Mouse (Mus musculus) hindbrain, embryonic 12.5 days (tissue): ENCODE data around the gene Ptgdr. TPM values are rescaled to one million over a fixed set of nuclear protein-coding genes. Genes with fewer than 3 reads are reported as not detected.
"Not testable (repeated sequence)": the region's sequence is repeated elsewhere in the genome, so short reads cannot be mapped to it uniquely, and the experiment has no call there.

ENCODE experiments used
- ATAC-seq: fragments of 200-750 bp; cut with Nextera tagmentation; 2 replicates; pipeline ENCODE4 v1.8.0; 2017; ENCODE audit warnings: moderate TSS enrichment; ENCODE audit not compliant: low FRiP score
- H3K27ac ChIP-seq: fragments of 300-500 bp; sonication (generic); 2 replicates; pipeline ENCODE4 v1.5.1; 2016; ENCODE audit warnings: mild to moderate bottlenecking
- H3K27me3 ChIP-seq: fragments of 300-500 bp; sonication (generic); 2 replicates; pipeline ENCODE4 v1.6.1; 2016; ENCODE audit warnings: mild to moderate bottlenecking
- H3K36me3 ChIP-seq: fragments of 300-500 bp; sonication (generic); 2 replicates; pipeline ENCODE4 v1.6.1; 2016; ENCODE audit warnings: mild to moderate bottlenecking
- H3K4me1 ChIP-seq: fragments of 300-500 bp; sonication (generic); 2 replicates; pipeline ENCODE4 v1.6.1; 2016
- H3K4me2 ChIP-seq: fragments of 300-500 bp; sonication (generic); replicated peaks from 2 replicates; pipeline ENCODE4 v1.6.1; 2016; ENCODE audit warnings: mild to moderate bottlenecking
- H3K4me3 ChIP-seq: fragments of 300-500 bp; sonication (generic); 2 replicates; pipeline ENCODE4 v1.5.1; 2016; ENCODE audit warnings: mild to moderate bottlenecking
- H3K9ac ChIP-seq: fragments of 300-500 bp; sonication (generic); 2 replicates; pipeline ENCODE4 v1.6.1; 2016; ENCODE audit warnings: mild to moderate bottlenecking, moderate library complexity
- H3K9me3 ChIP-seq: fragments of 300-500 bp; sonication (generic); replicated peaks from 2 replicates; pipeline ENCODE4 v1.6.1; 2016; ENCODE audit warnings: mild to moderate bottlenecking
- WGBS: fragments of 180-500 bp; shearing (Covaris S2); methylation state at CpG from one replicate; pipeline ENCODE4 v1.1.7; 2016; 5-methylcytosine and 5-hydroxymethylcytosine counted together
- polyA plus RNA-seq: library from polyadenylated mRNA; unstranded; fragments of >200 nt; fragmentation: Nextera tagmentation; extraction: Ambion mirVana; gene quantifications from 2 replicates; pipeline ENCODE4 v1.2.1, GENCODE M21; 2016

Ptgdr gene
- polyA plus RNA-seq: 0.08 TPM in 1 of 2 replicates, not detected in the other

DNA sequence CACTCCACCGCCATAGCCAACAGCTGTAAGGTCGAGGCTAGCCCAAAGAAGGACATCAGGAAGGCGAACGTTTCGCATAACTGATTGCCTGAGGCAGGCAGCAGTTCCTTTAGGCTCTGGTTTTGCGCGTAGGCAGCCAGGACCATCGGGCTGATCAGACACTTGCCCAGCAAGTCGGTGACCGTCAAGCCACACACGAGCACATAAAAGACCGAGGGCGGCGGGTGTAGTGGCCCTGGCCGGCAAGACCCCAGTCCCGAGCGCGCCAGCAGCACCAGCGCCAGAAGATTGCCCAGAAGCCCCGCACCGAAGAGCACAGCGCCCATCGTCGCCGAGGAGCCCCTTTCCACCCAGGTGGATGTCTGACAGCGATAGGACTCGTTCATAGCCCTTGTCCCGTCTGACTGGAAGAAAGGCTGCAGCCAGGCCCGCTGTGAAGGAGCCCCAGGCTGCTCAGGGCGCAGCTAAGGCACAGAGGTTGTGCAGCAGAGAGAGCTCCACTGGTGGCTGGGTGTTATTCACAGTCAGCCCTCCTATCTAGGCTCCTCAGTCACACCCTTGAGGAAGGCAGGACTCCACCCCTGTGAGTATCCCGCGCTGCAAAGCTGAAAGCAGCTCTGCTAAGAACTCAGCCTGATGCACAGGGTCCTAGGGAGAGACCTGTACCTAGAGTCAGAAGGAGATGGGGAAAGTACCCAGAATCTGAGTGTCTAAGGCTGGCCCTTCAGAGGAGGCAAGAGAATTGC, at the start of gene Ptgdr:
Ptgdr (minus strand) TSS at position 508 of the 746 bp plus-strand sequence.
- H3K27ac ChIP-seq: no peak within 1 kb of the TSS
- no peaks in the 10 kb centered on the region for H3K9me3 ChIP-seq
- H3K9ac ChIP-seq: peak within 1 kb of the TSS; percentile 47; the same call in 1 of the 2 replicates
- peak within 1 kb of the TSS; percentile 57 for H3K4me2 ChIP-seq
- WGBS: under 1% methylated on average over 32 of the region's 32 CpGs
- peaks cover 26% of the 10 kb centered on the region for H3K27me3 ChIP-seq
- peak within 1 kb of the TSS; percentile 31 for H3K4me3 ChIP-seq
- ATAC-seq: peak; percentile 58
- no peaks in the 10 kb centered on the region for H3K36me3 ChIP-seq
- H3K4me1 ChIP-seq: peaks cover 9% of the 10 kb centered on the region

DNA sequence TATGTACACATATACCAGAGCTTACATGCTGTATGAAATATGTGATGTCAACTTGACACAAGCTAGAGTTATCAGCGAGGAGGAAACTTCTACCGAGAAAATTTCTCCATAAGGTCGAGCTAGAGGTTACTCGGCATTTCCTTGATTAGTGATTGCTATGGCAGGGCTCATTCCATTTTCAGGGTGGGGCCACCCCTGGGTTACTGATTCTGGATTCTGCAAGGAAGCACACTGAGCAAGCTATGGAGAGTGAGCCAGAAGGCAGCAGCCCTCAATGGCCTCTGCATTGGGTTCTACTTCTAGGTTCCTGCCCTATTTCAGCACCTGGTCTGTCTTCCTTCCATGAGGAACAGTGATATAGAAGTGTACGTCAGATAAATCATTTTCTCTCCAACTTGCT, 48.6 kb upstream of the Ptgdr start:
- WGBS: 91% methylated on average over 5 of the region's 5 CpGs
- H3K36me3 ChIP-seq: no peaks in the 10 kb centered on the region
- H3K9me3 ChIP-seq: no peaks in the 10 kb centered on the region
- ATAC-seq: no peak
- no peak overlapping the region for H3K9ac ChIP-seq
- H3K27me3 ChIP-seq: no peaks in the 10 kb centered on the region
- H3K4me3 ChIP-seq: no peak overlapping the region
- H3K4me2 ChIP-seq: no peak overlapping the region
- H3K4me1 ChIP-seq: no peaks in the 10 kb centered on the region
- H3K27ac ChIP-seq: no peak overlapping the region

DNA sequence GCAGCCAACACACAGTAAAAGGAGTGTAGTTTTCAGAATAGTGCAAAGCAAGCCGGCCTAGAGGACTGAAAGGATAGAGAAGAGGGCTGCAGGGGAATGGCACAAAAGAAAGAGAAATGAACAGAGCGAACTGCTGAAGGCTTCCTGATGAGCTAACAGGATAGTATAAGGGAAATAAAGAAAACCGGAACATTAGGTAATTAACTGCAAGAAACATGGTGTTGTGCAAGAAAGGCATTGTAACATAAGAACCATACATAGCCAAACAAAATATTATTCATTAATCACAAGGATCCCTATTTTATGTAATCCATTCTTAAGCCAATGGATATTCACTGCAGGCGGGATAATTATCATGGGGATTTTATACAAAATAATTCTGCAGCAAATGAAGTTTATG, 45.0 kb upstream of the Ptgdr start:
- H3K9me3 ChIP-seq: no peaks in the 10 kb centered on the region
- H3K27ac ChIP-seq: no peak overlapping the region
- 78% methylated on average over 4 of the region's 4 CpGs for WGBS
- no peaks in the 10 kb centered on the region for H3K4me1 ChIP-seq
- no peak overlapping the region for H3K9ac ChIP-seq
- H3K4me3 ChIP-seq: no peak overlapping the region
- ATAC-seq: no peak
- H3K36me3 ChIP-seq: no peaks in the 10 kb centered on the region
- no peak overlapping the region for H3K4me2 ChIP-seq
- H3K27me3 ChIP-seq: no peaks in the 10 kb centered on the region

DNA sequence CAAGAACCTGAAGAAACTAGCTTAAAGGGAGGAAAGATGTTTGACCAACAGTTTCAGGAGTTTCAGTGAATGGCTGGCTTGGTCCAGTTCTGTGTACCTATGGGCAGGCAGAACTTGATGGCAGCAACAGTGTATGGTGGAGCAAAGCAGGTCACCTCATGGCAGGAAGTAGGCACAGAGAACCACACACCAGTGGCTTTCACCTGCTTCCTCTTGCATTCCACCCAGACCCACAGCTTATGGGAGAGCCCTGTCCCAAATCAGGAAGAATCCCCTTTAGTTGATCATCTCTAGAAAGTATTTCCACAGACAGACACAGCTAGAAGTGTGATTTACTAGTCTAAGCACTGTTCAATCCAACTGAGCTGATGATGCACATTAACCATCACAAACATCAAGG, 42.6 kb upstream of the Ptgdr start:
- H3K4me2 ChIP-seq, H3K27me3 ChIP-seq, ATAC-seq, H3K9me3 ChIP-seq, H3K4me3 ChIP-seq, H3K4me1 ChIP-seq, H3K36me3 ChIP-seq, H3K27ac ChIP-seq, H3K9ac ChIP-seq: not testable (repeated sequence)

DNA sequence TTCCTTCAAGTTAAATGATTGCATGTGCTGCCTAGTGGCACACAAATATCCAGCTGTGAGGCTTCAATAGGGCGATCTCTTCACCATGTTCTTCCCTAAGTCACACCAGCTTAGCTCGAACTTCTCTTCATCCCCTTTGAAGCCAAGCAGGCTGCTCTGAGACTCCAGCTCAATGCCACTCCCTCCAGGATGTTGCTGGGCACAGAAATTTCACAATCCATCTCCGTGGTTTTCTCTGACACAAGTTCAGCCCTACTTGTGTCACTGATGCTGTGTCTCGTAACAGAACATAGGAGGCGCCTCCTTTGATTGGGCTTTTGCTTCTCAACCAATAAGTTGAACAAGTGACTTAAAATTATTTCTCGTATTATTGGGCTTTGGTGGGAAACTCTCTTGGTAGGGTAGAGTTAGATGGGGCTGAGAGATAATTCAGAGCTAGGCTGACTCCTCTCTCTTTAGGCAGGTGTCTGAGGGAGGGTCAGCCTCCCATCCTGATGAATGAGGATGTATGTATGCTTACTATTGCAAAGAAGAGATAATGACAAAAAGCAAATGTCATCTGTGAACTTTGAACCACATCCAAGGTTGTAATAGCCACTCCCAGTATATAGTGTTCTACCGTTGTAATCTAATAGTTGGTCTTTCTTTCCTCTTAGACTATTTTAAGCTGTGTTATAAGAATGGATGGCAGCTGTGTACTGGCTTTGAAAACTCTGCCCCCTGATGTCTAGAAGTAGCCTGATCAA, 32.4 kb upstream of the Ptgdr start:
- 72% methylated on average over 7 of the region's 7 CpGs for WGBS
- Histone ChIP-seq H3K4me3 (no peak overlapping the region), H3K9ac (no peak overlapping the region), H3K27ac (no peak overlapping the region), H3K36me3 (no peaks in the 10 kb centered on the region), H3K4me2 (no peak overlapping the region), H3K4me1 (no peaks in the 10 kb centered on the region), H3K9me3 (no peaks in the 10 kb centered on the region), H3K27me3 (no peaks in the 10 kb centered on the region)
- no peak for ATAC-seq

DNA sequence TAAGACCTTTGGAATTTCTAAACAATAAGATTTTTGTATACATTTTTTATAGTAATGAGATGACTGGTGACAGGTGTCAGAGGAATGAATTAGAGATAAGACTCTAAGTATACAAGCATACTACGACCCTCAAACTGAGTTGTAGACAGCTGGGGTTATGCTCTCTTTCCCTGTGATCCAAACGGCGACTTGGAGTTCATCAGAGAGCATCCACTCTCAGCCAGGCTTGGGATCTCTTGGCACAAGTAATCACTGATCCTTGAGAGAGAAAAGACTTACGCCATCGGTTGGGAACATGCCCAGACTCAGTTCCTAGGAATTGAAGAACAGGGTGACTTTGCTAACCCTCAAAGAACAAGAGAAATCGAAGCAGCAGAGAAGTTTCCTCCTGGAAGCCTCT, 10.5 kb upstream of the Ptgdr start:
- Histone ChIP-seq H3K4me3 (no peak overlapping the region), H3K4me2 (no peak overlapping the region), H3K9ac (no peak overlapping the region), H3K4me1 (no peaks in the 10 kb centered on the region), H3K27me3 (no peaks in the 10 kb centered on the region), H3K9me3 (no peaks in the 10 kb centered on the region), H3K36me3 (no peaks in the 10 kb centered on the region), H3K27ac (no peak overlapping the region)
- ATAC-seq: no peak
- 88% methylated on average over 6 of the region's 6 CpGs for WGBS

DNA sequence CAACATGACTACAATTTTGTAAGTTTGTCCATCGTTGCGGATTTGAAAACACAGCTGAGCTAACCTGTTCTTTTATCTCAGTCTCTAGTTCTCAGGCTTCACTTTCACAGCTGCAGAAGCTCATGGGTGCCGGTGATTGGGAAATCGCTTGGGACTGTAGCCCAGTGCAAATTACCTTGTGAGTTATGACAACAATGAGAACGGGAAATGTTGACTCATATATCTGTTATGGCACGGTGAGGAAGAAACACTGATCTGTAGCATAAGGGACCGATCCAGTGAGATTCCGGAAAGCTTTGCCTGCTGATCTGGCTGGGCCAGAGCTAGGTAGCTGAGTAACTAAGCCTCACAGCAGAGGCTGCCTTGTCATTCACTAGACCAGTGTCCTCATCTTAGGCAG, 6.5 kb upstream of the Ptgdr start:
- ATAC-seq: no peak
- Histone ChIP-seq H3K4me2 (no peak overlapping the region), H3K9me3 (no peaks in the 10 kb centered on the region), H3K36me3 (no peaks in the 10 kb centered on the region), H3K9ac (no peak overlapping the region), H3K4me3 (no peak overlapping the region), H3K27ac (no peak overlapping the region), H3K4me1 (no peaks in the 10 kb centered on the region; the same call in 1 of the 2 replicates), H3K27me3 (no peaks in the 10 kb centered on the region)
- 87% methylated on average over 8 of the region's 8 CpGs for WGBS

DNA sequence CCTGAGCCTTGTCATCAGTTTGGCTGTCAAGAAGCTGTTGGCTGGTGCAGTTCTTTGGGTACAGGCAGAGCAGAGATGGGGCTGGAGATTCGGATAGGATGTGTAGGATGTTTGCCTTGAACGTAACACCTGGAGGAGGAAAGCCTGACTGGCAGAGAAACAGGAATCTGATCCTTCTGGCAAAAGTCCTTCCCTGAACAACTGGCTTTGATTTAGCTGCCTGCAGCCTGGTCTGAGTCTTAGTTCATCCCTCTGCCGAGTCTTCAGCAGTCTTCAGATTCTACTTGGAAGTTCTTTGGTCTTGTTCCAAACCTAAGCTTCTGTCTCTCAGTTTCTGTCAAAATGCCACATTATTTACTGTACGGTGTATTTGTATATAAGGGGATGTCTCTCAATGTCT, 3.9 kb upstream of the Ptgdr start:
- peaks cover 9% of the 10 kb centered on the region for H3K4me1 ChIP-seq
- ATAC-seq: no peak
- no peaks in the 10 kb centered on the region for H3K9me3 ChIP-seq
- H3K36me3 ChIP-seq: no peaks in the 10 kb centered on the region
- H3K4me3 ChIP-seq: no peak overlapping the region
- H3K27ac ChIP-seq: no peak overlapping the region
- H3K9ac ChIP-seq: no peak overlapping the region
- H3K27me3 ChIP-seq: peaks cover 18% of the 10 kb centered on the region
- H3K4me2 ChIP-seq: no peak overlapping the region
- WGBS: 53% methylated on average over 4 of the region's 4 CpGs

DNA sequence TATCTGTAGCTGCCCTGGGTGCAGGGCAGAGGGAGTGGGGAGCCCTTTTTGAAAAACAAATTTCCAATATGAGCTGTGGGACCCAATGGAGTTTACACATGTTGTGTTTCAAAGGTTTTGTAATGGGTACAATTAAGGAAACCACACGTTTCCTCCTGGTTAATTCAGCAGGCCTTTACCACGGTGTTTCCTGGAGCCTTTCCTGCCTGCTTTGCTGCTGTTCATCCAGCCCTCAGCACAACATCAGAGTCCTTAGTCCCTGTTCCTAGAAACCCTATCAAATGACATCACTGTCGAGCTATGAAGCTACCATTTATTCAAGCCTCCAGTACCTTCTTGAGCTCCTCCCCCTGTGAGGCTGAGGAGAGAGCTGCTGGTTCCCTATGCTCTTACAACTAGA, 2.0 kb upstream of the Ptgdr start:
- peaks cover 9% of the 10 kb centered on the region for H3K4me1 ChIP-seq
- no peak overlapping the region for H3K4me2 ChIP-seq
- H3K36me3 ChIP-seq: no peaks in the 10 kb centered on the region
- WGBS: 66% methylated on average over 3 of the region's 3 CpGs
- no peaks in the 10 kb centered on the region for H3K9me3 ChIP-seq
- H3K9ac ChIP-seq: no peak overlapping the region
- ATAC-seq: no peak
- H3K27ac ChIP-seq: no peak overlapping the region
- no peak overlapping the region for H3K4me3 ChIP-seq
- H3K27me3 ChIP-seq: peaks cover 26% of the 10 kb centered on the region

DNA sequence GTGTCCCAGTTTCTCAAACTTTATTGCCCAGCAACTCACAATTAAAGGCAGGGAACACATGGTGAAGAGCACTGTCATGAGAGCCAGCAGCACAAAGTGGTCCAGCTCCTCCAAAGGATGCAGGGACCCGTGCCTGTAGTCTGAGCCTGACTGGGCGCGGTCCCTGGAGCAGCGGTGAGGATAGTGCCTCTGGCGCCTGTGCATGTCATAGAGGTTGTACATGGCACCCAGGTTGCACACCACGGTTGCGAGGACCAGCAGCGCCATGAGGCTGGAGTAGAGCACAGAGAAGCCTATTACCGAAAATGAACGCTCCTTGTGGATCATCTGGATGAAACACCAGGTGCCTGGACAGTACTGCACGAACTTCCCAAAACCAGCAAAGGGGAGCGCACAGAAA, 803 bp downstream of the Ptgdr start:
- ATAC-seq: no peak
- no peaks in the 10 kb centered on the region for H3K9me3 ChIP-seq
- no peak overlapping the region for H3K9ac ChIP-seq
- peak overlapping the region; percentile 31 for H3K4me3 ChIP-seq
- H3K4me2 ChIP-seq: peak overlapping the region; percentile 57
- WGBS: 11% methylated on average over 12 of the region's 12 CpGs
- H3K27ac ChIP-seq: no peak overlapping the region
- peaks cover 9% of the 10 kb centered on the region for H3K4me1 ChIP-seq
- H3K27me3 ChIP-seq: peaks cover 26% of the 10 kb centered on the region
- H3K36me3 ChIP-seq: no peaks in the 10 kb centered on the region

DNA sequence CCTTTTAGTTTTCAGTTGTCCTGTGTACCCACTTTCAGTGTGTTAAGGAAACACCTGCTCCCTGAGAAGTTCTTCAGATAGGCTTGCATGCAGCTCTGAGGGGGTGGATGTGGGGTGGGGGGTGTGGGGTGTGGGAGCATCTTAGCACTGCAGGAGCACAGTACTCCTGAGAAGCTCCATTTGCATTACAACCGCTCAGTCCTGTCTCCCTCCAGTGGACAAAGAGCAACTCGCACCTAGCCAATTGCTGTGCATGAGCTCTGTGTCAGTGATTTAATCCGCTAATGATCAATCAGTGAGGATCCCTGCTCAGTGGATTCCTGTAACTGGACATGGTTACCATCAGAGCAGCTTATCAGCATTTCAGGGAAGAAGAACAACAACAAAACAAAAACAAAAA, 8.5 kb downstream of the Ptgdr start:
- ATAC-seq: peak; percentile 64
- 3% methylated on average over 3 of the region's 3 CpGs for WGBS
- H3K27ac ChIP-seq: not testable (repeated sequence)

DNA sequence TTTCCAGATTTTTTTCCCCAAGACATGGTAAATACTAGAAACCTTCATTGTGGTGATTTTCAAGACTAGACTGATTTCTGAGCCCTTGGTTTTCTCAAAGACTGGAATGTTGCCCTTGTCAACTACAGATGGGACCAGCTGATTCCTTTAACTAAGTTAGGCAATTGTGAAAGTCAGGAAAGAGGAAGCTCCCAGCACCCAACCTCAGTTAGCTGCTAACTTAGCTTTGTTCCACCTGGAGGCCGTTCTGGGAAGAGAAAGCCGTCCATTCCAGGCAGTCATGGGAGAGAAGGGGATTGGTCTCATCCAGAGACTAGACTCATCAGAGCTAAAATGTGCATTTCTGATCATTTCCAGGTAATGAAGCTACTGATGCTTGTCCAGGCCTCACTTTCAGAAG, 11.4 kb downstream of the Ptgdr start:
- Histone ChIP-seq H3K9me3 (no peaks in the 10 kb centered on the region), H3K27ac (no peak overlapping the region), H3K4me3 (no peak overlapping the region), H3K4me2 (no peak overlapping the region), H3K27me3 (no peaks in the 10 kb centered on the region), H3K4me1 (peaks cover 9% of the 10 kb centered on the region; the same call in 1 of the 2 replicates), H3K36me3 (no peaks in the 10 kb centered on the region), H3K9ac (no peak overlapping the region)
- 89% methylated on average over 2 of the region's 2 CpGs for WGBS
- ATAC-seq: no peak

More for the DNA sequence above, 8.5 kb downstream of the Ptgdr start:
- not testable (repeated sequence) for H3K9me3 ChIP-seq, H3K9ac ChIP-seq, H3K4me1 ChIP-seq, H3K27me3 ChIP-seq, H3K36me3 ChIP-seq, H3K4me2 ChIP-seq, H3K4me3 ChIP-seq
